Mouse (Mus musculus) testis, adult 2 months (tissue): ENCODE results near the gene Katnal1.

Experiments used
- CTCF ChIP-seq: fragments of 200-500 bp; IDR thresholded peaks from 2 replicates; pipeline ENCODE4 v1.5.1; 2012; ENCODE audit warnings: low read depth, mild to moderate bottlenecking, inconsistent platforms, low read length, moderate library complexity; ENCODE audit not compliant: control insufficient read depth, insufficient read depth, insufficient replicate concordance
- POLR2A ChIP-seq: fragments of 200-500 bp; IDR thresholded peaks from 2 replicates; pipeline ENCODE4 v1.6.1; 2012; ENCODE audit warnings: low read depth, mild to moderate bottlenecking, inconsistent platforms, low read length, moderate library complexity; ENCODE audit not compliant: control insufficient read depth

DNA sequence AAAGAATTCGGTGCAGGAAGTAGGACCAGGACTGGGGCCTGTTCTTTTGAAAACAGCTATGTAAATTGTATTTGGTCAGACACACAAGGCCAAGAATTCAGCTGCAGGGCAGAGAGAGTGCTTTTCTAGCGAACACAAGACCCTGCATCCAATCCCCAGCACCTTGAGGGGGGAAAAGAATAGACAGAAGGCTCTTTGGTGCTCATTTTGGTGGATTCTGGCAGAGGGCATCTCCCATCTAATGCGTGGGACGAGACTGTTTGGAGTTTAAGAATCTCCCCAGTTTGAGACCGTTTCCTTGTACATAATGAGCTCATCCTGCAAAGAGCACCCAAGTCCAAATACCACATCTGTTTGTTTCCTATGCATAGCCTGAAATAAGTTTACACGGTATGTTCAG lies 37.3 kb upstream of the Katnal1 start:
- TF ChIP-seq CTCF (no peak), POLR2A (no peak)
